Mouse (Mus musculus) stomach, adult 2 months (tissue): Measurements from ENCODE around the gene Synpr. TPM values are rescaled to one million over a fixed set of nuclear protein-coding genes. Genes with fewer than 3 reads are reported as not detected.

Experiments
- polyA plus RNA-seq: library from polyadenylated mRNA; depleted of rRNA; stranded (reverse); fragments of >200 nt; gene quantifications from 2 replicates; pipeline ENCODE4 v1.2.3, GENCODE M21; 2012; rRNA removed

Synpr gene
- polyA plus RNA-seq = 0.17 TPM in 1 of 2 replicates, not detected in the other

GRCm38 (mm10) chr14:13284091-13284844, at the start of gene Synpr:
Gene Synpr, plus strand, starts transcription at chr14:13284780.

